Mouse (Mus musculus) G1E (cell line): Measurements from ENCODE around the gene Igsf11.

ENCODE experiments used
- CTCF ChIP-seq: IDR thresholded peaks from 2 replicates; pipeline ENCODE4 v1.5.1; 2012; ENCODE audit warnings: low read depth, low read length, inconsistent platforms, mixed read lengths
- POLR2AphosphoS5 ChIP-seq: IDR thresholded peaks from 2 replicates; pipeline ENCODE4 v1.6.1; 2012; ENCODE audit warnings: low read depth, low read length, inconsistent platforms; ENCODE audit not compliant: insufficient replicate concordance
- TAL1 ChIP-seq: conservative IDR thresholded peaks from 2 replicates; pipeline ENCODE4 v1.6.1; 2012; ENCODE audit warnings: low read depth, low read length, inconsistent platforms, mixed read lengths

DNA sequence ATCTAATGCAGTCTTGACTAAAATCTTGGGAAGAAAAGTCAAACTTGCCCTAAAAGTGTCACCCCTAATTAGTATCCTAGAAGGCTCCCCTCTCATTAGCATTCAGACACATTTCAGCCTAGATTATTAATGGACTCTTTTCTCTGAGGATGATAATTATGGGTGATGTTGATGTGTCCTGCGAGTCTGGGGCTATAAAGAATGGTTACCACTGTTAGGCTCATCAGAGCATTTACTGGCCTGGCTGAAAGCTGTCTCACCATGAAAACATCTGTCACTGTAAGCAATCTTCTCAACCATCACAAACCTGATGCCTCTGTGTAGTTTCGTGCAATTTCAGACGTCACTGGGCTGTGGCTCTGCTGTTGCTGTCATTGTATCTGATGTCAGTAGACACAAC lies 179.0 kb downstream of the Igsf11 start:
- TF ChIP-seq POLR2AphosphoS5 (no peak), TAL1 (no peak), CTCF (no peak)
